Mouse (Mus musculus): Measurements from ENCODE around the gene Gm21987. TPM values are rescaled to one million over a fixed set of nuclear protein-coding genes. Genes with fewer than 3 reads are reported as not detected.

Gene Gm21987
- total and polyA plus RNA-seq, 2 experiments = not detected

GRCm38 (mm10) chr16:38363657-38364056 lies 16.8 kb downstream of the Gm21987 start:
- 71% methylated on average over 7 of the region's 7 CpGs for WGBS
- DNase-seq (ENCODE audit: extremely low read depth, low read depth, low spot score) = no peak
- H3K79me2 ChIP-seq (ENCODE audit: control insufficient read depth, insufficient read depth, low read length) = no peaks in the 10 kb centered on the region
- no peaks in the 10 kb centered on the region for H3K36me3 ChIP-seq (ENCODE audit: control insufficient read depth, insufficient read depth, low read length)
- no peak overlapping the region for H3K27ac ChIP-seq (replicated peaks; ENCODE audit: insufficient read depth, low read depth, low read length)
- no peaks in the 10 kb centered on the region for H3K4me1 ChIP-seq (ENCODE audit: control insufficient read depth, insufficient read depth, low read length)
- TF ChIP-seq CTCF (IDR thresholded peaks at IDR 0.05; ENCODE audit: low read depth, low read length) = no peak
- no peak for TF ChIP-seq POLR2A (IDR thresholded peaks at IDR 0.05; ENCODE audit: extremely low read depth, insufficient read depth, low read length)
- no peak overlapping the region for H3K9ac ChIP-seq (ENCODE audit: low read depth, low read length)
- no peaks in the 10 kb centered on the region for H3K27me3 ChIP-seq (ENCODE audit: control insufficient read depth, insufficient read depth, low read length)
- no peak overlapping the region for H3K4me3 ChIP-seq (ENCODE audit: insufficient read depth, low read depth, low read length)

GRCm38 (mm10) chr16:38365390-38365789 lies 18.6 kb downstream of the Gm21987 start:
- TF ChIP-seq POLR2A (IDR thresholded peaks at IDR 0.05; ENCODE audit: extremely low read depth, insufficient read depth, low read length) (no peak), CTCF (IDR thresholded peaks at IDR 0.05; ENCODE audit: low read depth, low read length) (no peak)
- H3K27me3 ChIP-seq (ENCODE audit: control insufficient read depth, insufficient read depth, low read length) = no peaks in the 10 kb centered on the region
- no peaks in the 10 kb centered on the region for H3K79me2 ChIP-seq (ENCODE audit: control insufficient read depth, insufficient read depth, low read length)
- H3K27ac ChIP-seq (replicated peaks; ENCODE audit: insufficient read depth, low read depth, low read length) = no peak overlapping the region
- 92% methylated on average over 10 of the region's 10 CpGs for WGBS
- no peaks in the 10 kb centered on the region for H3K36me3 ChIP-seq (ENCODE audit: control insufficient read depth, insufficient read depth, low read length)
- no peak overlapping the region for H3K9ac ChIP-seq (ENCODE audit: low read depth, low read length)
- H3K4me3 ChIP-seq (ENCODE audit: insufficient read depth, low read depth, low read length) = no peak overlapping the region
- no peak for DNase-seq (ENCODE audit: extremely low read depth, low read depth, low spot score)
- H3K4me1 ChIP-seq (ENCODE audit: control insufficient read depth, insufficient read depth, low read length) = no peaks in the 10 kb centered on the region

- DNase-seq (ENCODE audit: extremely low read depth, low read depth, low spot score) = no peak
- WGBS = 83% methylated on average over 4 of the region's 4 CpGs
- Histone ChIP-seq H3K27ac (replicated peaks; ENCODE audit: insufficient read depth, low read depth, low read length) (no peak overlapping the region), H3K79me2 (ENCODE audit: control insufficient read depth, insufficient read depth, low read length) (no peaks in the 10 kb centered on the region), H3K4me1 (ENCODE audit: control insufficient read depth, insufficient read depth, low read length) (no peaks in the 10 kb centered on the region), H3K9ac (ENCODE audit: low read depth, low read length) (no peak overlapping the region), H3K27me3 (ENCODE audit: control insufficient read depth, insufficient read depth, low read length) (no peaks in the 10 kb centered on the region), H3K4me3 (ENCODE audit: insufficient read depth, low read depth, low read length) (no peak overlapping the region), H3K36me3 (ENCODE audit: control insufficient read depth, insufficient read depth, low read length) (no peaks in the 10 kb centered on the region)
- TF ChIP-seq CTCF (IDR thresholded peaks at IDR 0.05; ENCODE audit: low read depth, low read length) (no peak), POLR2A (IDR thresholded peaks at IDR 0.05; ENCODE audit: extremely low read depth, insufficient read depth, low read length) (no peak)
These were observed 19.4 kb downstream of the Gm21987 start for GRCm38 (mm10) chr16:38366231-38366630.

- DNase-seq (ENCODE audit: extremely low read depth, low read depth, low spot score) = no peak
- Histone ChIP-seq H3K4me3 (ENCODE audit: insufficient read depth, low read depth, low read length) (no peak overlapping the region), H3K9ac (ENCODE audit: low read depth, low read length) (no peak overlapping the region), H3K36me3 (ENCODE audit: control insufficient read depth, insufficient read depth, low read length) (no peaks in the 10 kb centered on the region), H3K27ac (replicated peaks; ENCODE audit: insufficient read depth, low read depth, low read length) (no peak overlapping the region), H3K79me2 (ENCODE audit: control insufficient read depth, insufficient read depth, low read length) (no peaks in the 10 kb centered on the region), H3K4me1 (ENCODE audit: control insufficient read depth, insufficient read depth, low read length) (peaks cover under 1% of the 10 kb centered on the region; the same call in 1 of the 2 replicates), H3K27me3 (ENCODE audit: control insufficient read depth, insufficient read depth, low read length) (no peaks in the 10 kb centered on the region)
- TF ChIP-seq POLR2A (IDR thresholded peaks at IDR 0.05; ENCODE audit: extremely low read depth, insufficient read depth, low read length) (no peak), CTCF (IDR thresholded peaks at IDR 0.05; ENCODE audit: low read depth, low read length) (no peak)
- 87% methylated on average over 10 of the region's 10 CpGs for WGBS
These were observed 21.5 kb downstream of the Gm21987 start for GRCm38 (mm10) chr16:38368336-38368735.

- DNase-seq (ENCODE audit: extremely low read depth, low read depth, low spot score) = no peak
- TF ChIP-seq CTCF (IDR thresholded peaks at IDR 0.05; ENCODE audit: low read depth, low read length) = no peak
- TF ChIP-seq POLR2A (IDR thresholded peaks at IDR 0.05; ENCODE audit: extremely low read depth, insufficient read depth, low read length) = no peak
- 88% methylated on average over 7 of the region's 7 CpGs for WGBS
- Histone ChIP-seq H3K9ac (ENCODE audit: low read depth, low read length) (no peak overlapping the region), H3K79me2 (ENCODE audit: control insufficient read depth, insufficient read depth, low read length) (no peaks in the 10 kb centered on the region), H3K4me1 (ENCODE audit: control insufficient read depth, insufficient read depth, low read length) (peaks cover 1% of the 10 kb centered on the region; the same call in 1 of the 2 replicates), H3K4me3 (ENCODE audit: insufficient read depth, low read depth, low read length) (no peak overlapping the region), H3K27me3 (ENCODE audit: control insufficient read depth, insufficient read depth, low read length) (no peaks in the 10 kb centered on the region), H3K27ac (replicated peaks; ENCODE audit: insufficient read depth, low read depth, low read length) (no peak overlapping the region), H3K36me3 (ENCODE audit: control insufficient read depth, insufficient read depth, low read length) (no peaks in the 10 kb centered on the region)
These were observed 22.2 kb downstream of the Gm21987 start for GRCm38 (mm10) chr16:38369000-38369399.

GRCm38 (mm10) chr16:38369431-38369830 lies 22.6 kb downstream of the Gm21987 start:
- WGBS = 88% methylated on average over 8 of the region's 8 CpGs
- H3K4me1 ChIP-seq (ENCODE audit: control insufficient read depth, insufficient read depth, low read length) = peaks cover 1% of the 10 kb centered on the region; the same call in 1 of the 2 replicates

More at GRCm38 (mm10) chr16:38369431-38369830, 22.6 kb downstream of the Gm21987 start:
- Histone ChIP-seq H3K79me2 (ENCODE audit: control insufficient read depth, insufficient read depth, low read length) (no peaks in the 10 kb centered on the region), H3K27me3 (ENCODE audit: control insufficient read depth, insufficient read depth, low read length) (no peaks in the 10 kb centered on the region), H3K9ac (ENCODE audit: low read depth, low read length) (no peak overlapping the region), H3K27ac (replicated peaks; ENCODE audit: insufficient read depth, low read depth, low read length) (no peak overlapping the region), H3K36me3 (ENCODE audit: control insufficient read depth, insufficient read depth, low read length) (no peaks in the 10 kb centered on the region), H3K4me3 (ENCODE audit: insufficient read depth, low read depth, low read length) (no peak overlapping the region)
- TF ChIP-seq CTCF (IDR thresholded peaks at IDR 0.05; ENCODE audit: low read depth, low read length) = no peak
- no peak for TF ChIP-seq POLR2A (IDR thresholded peaks at IDR 0.05; ENCODE audit: extremely low read depth, insufficient read depth, low read length)
- DNase-seq (ENCODE audit: extremely low read depth, low read depth, low spot score) = no peak

Data from liver, adult 2 months (tissue).